Mouse (Mus musculus): ENCODE data around the gene Megf8. TPM values are rescaled to one million over a fixed set of nuclear protein-coding genes. Genes with fewer than 3 reads are reported as not detected.
A peak's percentile ranks its signal among the peaks of the same experiment; 100 is the strongest.

Gene Megf8
- 41.0 TPM for polyA plus RNA-seq (2012; fragmentation: generic; extraction: Trizol)

DNA sequence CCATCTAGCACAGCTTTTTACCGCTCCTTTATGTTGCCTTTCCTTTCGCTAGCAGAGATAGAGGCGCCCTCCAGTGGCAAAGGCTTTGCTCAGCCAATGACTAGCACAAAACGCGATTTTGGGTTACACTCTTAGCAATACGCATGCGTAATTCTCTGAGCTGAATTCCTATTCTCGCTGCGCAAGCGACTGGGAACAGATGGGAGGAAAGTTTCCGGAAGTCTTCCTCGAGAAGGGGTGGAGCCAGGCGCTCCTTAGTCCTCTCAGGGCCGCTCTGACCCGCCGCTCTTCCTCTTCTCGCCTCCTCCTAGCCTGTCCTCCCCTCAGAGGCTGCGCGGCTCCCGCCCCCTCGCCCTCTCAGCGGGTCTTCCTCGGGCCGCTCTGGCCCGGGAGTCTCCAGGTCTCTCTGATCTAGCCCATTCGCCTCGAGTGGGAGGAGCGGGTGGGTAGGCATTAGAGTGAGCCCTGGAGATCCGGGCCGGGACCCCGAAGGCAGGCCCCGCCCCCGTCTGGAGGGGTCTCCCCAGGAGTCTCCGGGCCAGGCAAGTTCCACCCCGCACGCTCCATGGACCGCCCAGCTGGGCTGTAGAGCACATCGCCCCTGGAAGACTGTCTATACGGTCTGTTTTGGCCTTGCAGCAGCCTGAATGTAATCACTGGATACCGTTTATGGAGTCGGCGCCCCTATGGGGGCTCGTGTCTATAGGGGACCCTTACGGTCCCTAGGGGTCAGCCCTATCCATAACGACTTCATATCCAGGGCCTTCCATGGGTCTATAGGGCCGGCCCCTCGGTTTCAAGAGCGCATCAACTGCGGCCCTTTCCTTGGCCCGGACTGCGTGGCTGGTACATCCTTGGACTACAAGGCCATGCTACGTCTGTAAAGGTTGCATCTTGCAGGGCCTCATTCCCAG, at the start of gene Megf8:
Megf8 (plus strand) TSS at position 633 of the 914 bp plus-strand sequence.
- TF ChIP-seq E2F4 (IDR thresholded peaks at IDR 0.05; ENCODE audit: insufficient read depth) (no peak), MAX (IDR thresholded peaks at IDR 0.05; ENCODE audit: low read depth) (no peak), USF1 (IDR thresholded peaks at IDR 0.05; ENCODE audit: low read depth) (no peak), TCF3 (IDR thresholded peaks at IDR 0.05; ENCODE audit: insufficient read length, low read depth) (no peak), MYOG (IDR thresholded peaks at IDR 0.05; ENCODE audit: control insufficient read depth in 1 of 3, insufficient read depth in 1 of 3, insufficient read length in 2 of 3, low read depth in 2 of 3) (no peak), POLR2A (IDR thresholded peaks at IDR 0.05; ENCODE audit: insufficient read length, low read depth) (peak; percentile 59)
- H3ac ChIP-seq (ENCODE audit: control insufficient read depth, insufficient read length): peak within 1 kb of the TSS; percentile 44
- H3K4me3 ChIP-seq: peak within 1 kb of the TSS; percentile 64
- H3K36me3 ChIP-seq (ENCODE audit: control insufficient read depth, insufficient read depth): no peaks in the 10 kb centered on the region
- peak within 1 kb of the TSS; percentile 84 for H3K4me2 ChIP-seq (ENCODE audit: low read depth)
- peaks cover 37% of the 10 kb centered on the region for H3K27me3 ChIP-seq (ENCODE audit: control insufficient read depth, insufficient read depth, insufficient read length)
- H3K79me2 ChIP-seq (ENCODE audit: control insufficient read depth, insufficient read depth): peaks cover 14% of the 10 kb centered on the region

DNA sequence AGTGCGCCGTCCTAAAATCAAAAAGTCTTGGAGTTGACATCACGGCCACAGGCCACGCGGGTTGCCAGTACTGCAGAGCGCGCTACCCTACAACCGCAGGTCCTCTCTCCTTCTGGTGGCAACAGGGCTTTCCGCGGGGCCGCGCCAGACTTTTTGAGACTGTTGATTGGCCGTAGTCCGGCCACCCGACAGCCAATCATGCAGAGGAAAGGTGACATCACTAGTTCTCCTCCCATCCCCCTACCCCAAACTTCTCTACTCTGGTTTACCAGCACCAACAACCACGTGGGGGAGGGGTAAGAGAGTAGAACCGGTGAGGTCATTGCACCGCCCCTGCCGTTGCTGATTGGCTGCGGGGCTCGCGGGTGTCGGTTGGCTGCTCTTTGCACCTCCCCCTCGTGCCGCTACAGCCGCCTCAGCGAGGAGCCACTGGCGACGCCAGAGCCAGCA, 49.6 kb upstream of the Megf8 start, which contains the start of gene Cic:
Cic (plus strand) TSS at position 404 of the 450 bp plus-strand sequence.
- H3K4me3 ChIP-seq: peak within 1 kb of the TSS; percentile 84
- no peaks in the 10 kb centered on the region for H3K36me3 ChIP-seq (ENCODE audit: control insufficient read depth, insufficient read depth)
- peak within 1 kb of the TSS; percentile 97 for H3K4me2 ChIP-seq (ENCODE audit: low read depth)
- peak within 1 kb of the TSS; percentile 24 for H3ac ChIP-seq (ENCODE audit: control insufficient read depth, insufficient read length)
- H3K79me2 ChIP-seq (ENCODE audit: control insufficient read depth, insufficient read depth): peaks cover 17% of the 10 kb centered on the region
- TF ChIP-seq MAX (IDR thresholded peaks at IDR 0.05; ENCODE audit: low read depth) (no peak), MYOG (IDR thresholded peaks at IDR 0.05; ENCODE audit: control insufficient read depth in 1 of 3, insufficient read depth in 1 of 3, insufficient read length in 2 of 3, low read depth in 2 of 3) (no peak), POLR2AphosphoS2 (IDR thresholded peaks at IDR 0.05; ENCODE audit: insufficient read length, low read depth) (peak; percentile 72), E2F4 (IDR thresholded peaks at IDR 0.05; ENCODE audit: insufficient read depth) (peak; percentile 81), TCF12 (IDR thresholded peaks at IDR 0.05; ENCODE audit: insufficient read depth, poor library complexity, severe bottlenecking) (no peak), SRF (IDR thresholded peaks at IDR 0.05; ENCODE audit: control insufficient read depth, insufficient read length, low read depth) (no peak), CEBPB (IDR thresholded peaks at IDR 0.05; ENCODE audit: insufficient read depth, poor library complexity, severe bottlenecking) (no peak), REST (IDR thresholded peaks at IDR 0.05; ENCODE audit: insufficient read depth, insufficient read length) (no peak), POLR2A (IDR thresholded peaks at IDR 0.05; ENCODE audit: insufficient read length, low read depth) (peak; percentile 80), USF1 (IDR thresholded peaks at IDR 0.05; ENCODE audit: low read depth) (peak; percentile 65), MYOD1 (IDR thresholded peaks at IDR 0.05; ENCODE audit: control insufficient read depth in 1 of 3, insufficient read length in 2 of 3, low read depth in 2 of 3) (no peak), TCF3 (IDR thresholded peaks at IDR 0.05; ENCODE audit: insufficient read length, low read depth) (no peak)
- no peaks in the 10 kb centered on the region for H3K27me3 ChIP-seq (ENCODE audit: control insufficient read depth, insufficient read depth, insufficient read length)

DNA sequence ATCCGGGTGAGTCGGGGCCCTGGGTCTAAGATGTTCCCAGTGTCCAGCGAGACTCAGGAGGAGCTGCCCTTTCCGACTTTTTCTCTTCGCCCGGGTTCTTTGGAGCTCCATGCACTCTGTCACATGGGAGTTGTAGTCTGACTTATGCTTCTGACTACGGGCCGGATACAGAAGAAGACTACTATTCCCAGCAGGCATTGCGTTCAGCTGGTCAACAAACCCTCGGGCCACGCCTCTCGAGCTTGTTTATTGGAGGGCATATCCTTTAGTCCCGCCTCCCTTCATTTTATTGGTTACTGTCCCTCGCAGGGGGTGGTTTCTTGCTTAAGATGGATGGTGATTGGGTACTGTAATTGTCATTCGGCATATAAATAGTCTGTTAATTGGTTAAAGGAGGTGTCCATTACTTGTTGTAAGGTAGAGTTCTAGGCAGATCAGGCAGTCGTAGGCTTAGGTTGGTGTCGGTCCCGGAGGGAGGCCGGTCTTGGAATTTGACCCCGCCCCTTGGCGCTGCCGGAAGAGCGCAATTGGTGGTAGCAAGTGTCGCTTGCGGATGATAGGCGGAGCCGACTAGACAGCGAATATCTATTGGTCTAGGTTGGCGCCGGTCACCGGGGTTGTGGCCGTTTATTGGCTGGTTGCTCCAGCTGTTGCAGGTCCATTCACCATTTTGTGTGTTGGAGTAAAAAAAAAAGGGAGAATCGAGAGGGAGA, 49.1 kb upstream of the Megf8 start:
- Histone ChIP-seq H3ac (ENCODE audit: control insufficient read depth, insufficient read length) (peak overlapping the region; percentile 24), H3K4me3 (peak overlapping the region; percentile 84), H3K27me3 (ENCODE audit: control insufficient read depth, insufficient read depth, insufficient read length) (no peaks in the 10 kb centered on the region), H3K79me2 (ENCODE audit: control insufficient read depth, insufficient read depth) (peaks cover 17% of the 10 kb centered on the region), H3K4me2 (ENCODE audit: low read depth) (no peak overlapping the region), H3K36me3 (ENCODE audit: control insufficient read depth, insufficient read depth) (no peaks in the 10 kb centered on the region)
- no peak for TF ChIP-seq CEBPB (IDR thresholded peaks at IDR 0.05; ENCODE audit: insufficient read depth, poor library complexity, severe bottlenecking)
- TF ChIP-seq E2F4 (IDR thresholded peaks at IDR 0.05; ENCODE audit: insufficient read depth): no peak
- no peak for TF ChIP-seq MYOG (IDR thresholded peaks at IDR 0.05; ENCODE audit: control insufficient read depth in 1 of 3, insufficient read depth in 1 of 3, insufficient read length in 2 of 3, low read depth in 2 of 3)
- TF ChIP-seq USF1 (IDR thresholded peaks at IDR 0.05; ENCODE audit: low read depth): no peak
- TF ChIP-seq TCF3 (IDR thresholded peaks at IDR 0.05; ENCODE audit: insufficient read length, low read depth): no peak
- TF ChIP-seq MYOD1 (IDR thresholded peaks at IDR 0.05; ENCODE audit: control insufficient read depth in 1 of 3, insufficient read length in 2 of 3, low read depth in 2 of 3): no peak
- no peak for TF ChIP-seq MAX (IDR thresholded peaks at IDR 0.05; ENCODE audit: low read depth)
- TF ChIP-seq REST (IDR thresholded peaks at IDR 0.05; ENCODE audit: insufficient read depth, insufficient read length): no peak
- no peak for TF ChIP-seq TCF12 (IDR thresholded peaks at IDR 0.05; ENCODE audit: insufficient read depth, poor library complexity, severe bottlenecking)
- TF ChIP-seq POLR2A (IDR thresholded peaks at IDR 0.05; ENCODE audit: insufficient read length, low read depth): no peak
- no peak for TF ChIP-seq SRF (IDR thresholded peaks at IDR 0.05; ENCODE audit: control insufficient read depth, insufficient read length, low read depth)
- no peak for TF ChIP-seq POLR2AphosphoS2 (IDR thresholded peaks at IDR 0.05; ENCODE audit: insufficient read length, low read depth)

DNA sequence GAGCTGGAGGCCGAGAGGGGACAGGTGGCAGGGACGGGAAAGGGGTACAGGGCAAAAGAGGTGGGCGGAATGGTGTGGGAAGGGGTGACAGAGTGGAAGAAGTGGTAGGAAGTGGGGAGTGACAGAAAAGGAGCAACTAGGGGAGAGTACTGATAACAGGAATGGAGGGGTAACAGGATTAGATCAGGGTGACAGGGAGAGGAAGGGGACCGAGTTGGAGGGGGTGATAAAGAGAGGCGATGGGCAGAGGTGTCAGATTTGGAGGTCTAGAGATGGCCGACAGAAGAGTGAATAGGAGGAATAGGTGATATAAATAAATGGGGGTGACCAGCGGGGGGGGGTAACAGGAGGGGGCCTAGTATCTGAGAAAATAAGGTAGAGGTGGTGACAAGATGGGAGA, 48.4 kb upstream of the Megf8 start:
- H3ac ChIP-seq (ENCODE audit: control insufficient read depth, insufficient read length): peak overlapping the region; percentile 24
- H3K27me3 ChIP-seq (ENCODE audit: control insufficient read depth, insufficient read depth, insufficient read length): no peaks in the 10 kb centered on the region

More for the DNA sequence above, 48.4 kb upstream of the Megf8 start:
- H3K4me2 ChIP-seq (ENCODE audit: low read depth): peak overlapping the region; percentile 92
- TF ChIP-seq POLR2AphosphoS2 (IDR thresholded peaks at IDR 0.05; ENCODE audit: insufficient read length, low read depth): no peak
- TF ChIP-seq E2F4 (IDR thresholded peaks at IDR 0.05; ENCODE audit: insufficient read depth): no peak
- TF ChIP-seq MYOD1 (IDR thresholded peaks at IDR 0.05; ENCODE audit: control insufficient read depth in 1 of 3, insufficient read length in 2 of 3, low read depth in 2 of 3): peak in 1 of 3 experiments; percentile 64
- TF ChIP-seq MYOG (IDR thresholded peaks at IDR 0.05; ENCODE audit: control insufficient read depth in 1 of 3, insufficient read depth in 1 of 3, insufficient read length in 2 of 3, low read depth in 2 of 3): no peak
- TF ChIP-seq TCF3 (IDR thresholded peaks at IDR 0.05; ENCODE audit: insufficient read length, low read depth): no peak
- no peak for TF ChIP-seq TCF12 (IDR thresholded peaks at IDR 0.05; ENCODE audit: insufficient read depth, poor library complexity, severe bottlenecking)
- peak overlapping the region; percentile 84 for H3K4me3 ChIP-seq
- H3K36me3 ChIP-seq (ENCODE audit: control insufficient read depth, insufficient read depth): no peaks in the 10 kb centered on the region
- H3K79me2 ChIP-seq (ENCODE audit: control insufficient read depth, insufficient read depth): peaks cover 17% of the 10 kb centered on the region
